Mouse (Mus musculus) embryonic fibroblast, embryonic 13.5 days (primary cell): ENCODE data around the gene Wdr83.

Source experiments
- CTCF ChIP-seq: IDR thresholded peaks from 2 replicates; pipeline ENCODE4 v1.5.1; 2011; ENCODE audit warnings: mild to moderate bottlenecking, control low read depth, low read length, moderate library complexity, borderline replicate concordance; ENCODE audit not compliant: insufficient read depth
- POLR2A ChIP-seq: IDR thresholded peaks from 2 replicates; pipeline ENCODE4 v1.6.1; 2011; ENCODE audit warnings: low read depth, mild to moderate bottlenecking, control low read depth, low read length, moderate library complexity

- TF ChIP-seq CTCF: no peak
- TF ChIP-seq POLR2A: no peak
Measured at GRCm38 (mm10) chr8:85029271-85029670, 51.8 kb downstream of the Wdr83 start.
